Mouse (Mus musculus) layer of hippocampus, postnatal 25 days (tissue): ENCODE data around the gene Ykt6. TPM values are rescaled to one million over a fixed set of nuclear protein-coding genes. Genes with fewer than 3 reads are reported as not detected.

ENCODE experiments used
- DNase-seq, 2 experiments: peaks; one replicate each; pipeline ENCODE4 v3.0.0; 2022; ENCODE audit warnings: mixed read lengths in 2 of 2, low spot score in 1 of 2; ENCODE audit errors: extremely low spot score in 1 of 2
- total RNA-seq, 2 experiments: library from RNA; stranded (reverse); gene quantifications; 2 replicates each; pipeline ENCODE4 v1.2.3; 2021

The Ykt6 gene
- total RNA-seq, 2 experiments from 2014 or later: 70.2 to 73.0 TPM

DNA sequence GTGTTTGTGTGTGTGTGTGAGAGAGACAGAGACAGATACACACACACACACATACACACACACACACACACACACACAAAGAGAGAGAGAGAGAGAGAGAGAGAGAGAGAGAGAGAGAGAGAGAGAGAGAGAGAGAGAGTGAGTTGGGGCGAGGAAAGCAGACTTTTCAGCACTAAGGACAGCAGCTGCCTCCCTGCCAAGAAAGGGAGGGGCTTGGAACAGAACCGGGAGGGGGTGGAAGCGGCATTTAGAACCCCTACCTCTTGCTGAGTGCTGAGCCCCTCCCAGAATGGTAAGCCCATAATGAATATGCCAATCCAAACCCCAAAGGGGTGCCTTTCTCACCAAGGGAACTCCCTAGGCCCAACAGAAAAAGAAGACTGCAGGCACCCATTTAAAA, 60.9 kb downstream of the Ykt6 start:
- DNase-seq: no peak

DNA sequence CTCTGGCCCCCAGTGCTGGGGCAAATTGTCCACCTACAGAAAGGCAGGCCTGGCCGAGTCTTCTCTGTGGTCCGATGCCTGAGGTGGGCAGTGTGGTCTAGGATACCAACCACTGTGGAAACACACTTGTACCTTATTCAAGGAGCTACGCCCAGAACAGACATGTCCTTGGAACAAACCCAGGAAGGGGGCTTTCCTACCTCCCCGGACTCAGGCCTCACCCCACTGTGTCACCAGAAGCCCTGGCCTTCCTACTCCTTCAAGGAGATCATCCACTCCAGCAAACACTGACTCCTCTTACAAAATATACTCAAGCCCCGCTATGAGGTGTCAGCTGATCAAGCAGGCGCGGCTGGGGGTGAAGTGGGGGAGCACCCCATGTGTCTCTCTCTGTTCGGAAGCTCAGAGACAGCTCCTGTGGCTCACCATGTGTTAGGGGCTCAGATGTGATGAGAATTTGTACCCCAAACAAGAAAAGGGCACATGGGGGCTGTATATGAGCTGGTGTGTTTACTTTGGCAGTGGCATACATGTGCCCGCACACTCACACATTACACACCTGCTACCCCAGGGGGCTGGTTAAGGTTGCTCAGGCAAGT, 61.4 kb downstream of the Ykt6 start:
- DNase-seq: no peak

Other genes with a start within 250 kb of the Ykt6 start
- gene Mrps24, start 240.0 kb upstream of the Ykt6 start, total RNA-seq: 10 to 100 TPM; 67.7 to 79.1 TPM
- gene Urgcp, start 193.3 kb upstream of the Ykt6 start, total RNA-seq: 10 to 100 TPM; 64.7 to 68.7 TPM
- 10 to 100 TPM; 82.2 to 82.7 TPM for gene Dbnl, start 167.2 kb upstream of the Ykt6 start, total RNA-seq
- gene Pgam2, start 152.0 kb upstream of the Ykt6 start, total RNA-seq: 10 to 100 TPM; 16.4 to 17.2 TPM
- gene Polm, start 117.7 kb upstream of the Ykt6 start, total RNA-seq: 10 to 100 TPM; 10.0 to 14.5 TPM
- gene Aebp1, start 93.7 kb upstream of the Ykt6 start, total RNA-seq: 1 to 10 TPM; 6.0 to 6.1 TPM
- gene Pold2, start 77.4 kb upstream of the Ykt6 start, total RNA-seq: 10 to 100 TPM; 21.2 to 21.9 TPM
- not detected for gene Myl7, start 56.9 kb upstream of the Ykt6 start, total RNA-seq
- 1 to 10 TPM; 1.8 to 3.9 TPM for gene Gck, start 5.6 kb upstream of the Ykt6 start, total RNA-seq
- 1,000 to 10,000 TPM; 1,142 to 1,238 TPM for gene Camk2b, start 110.7 kb downstream of the Ykt6 start, total RNA-seq
- gene A730071L15Rik, start 244.3 kb downstream of the Ykt6 start, total RNA-seq: under 1 TPM; 0.17 to 0.31 TPM
- 100 to 1,000 TPM; 111 to 113 TPM for gene Nudcd3, start 244.7 kb downstream of the Ykt6 start, total RNA-seq